Mouse (Mus musculus) megakaryocyte progenitor cell, adult 5-6 weeks (primary cell): ENCODE measurements around the gene Nudt7. TPM values are rescaled to one million over a fixed set of nuclear protein-coding genes. Genes with fewer than 3 reads are reported as not detected.
A peak's percentile ranks its signal among the peaks of the same experiment; 100 is the strongest.

ENCODE experiments used
- ATAC-seq: replicated peaks from 2 replicates; pipeline ENCODE4 v1.8.0; 2016; ENCODE audit warnings: mild to moderate bottlenecking, moderate TSS enrichment, inconsistent platforms; ENCODE audit not compliant: poor library complexity
- total RNA-seq, 2 experiments: library from RNA; stranded (forward) in 1 of 2; stranded (reverse) in 1 of 2; fragments of 157-497, 149-512 nt in 1 of 2; fragments of 200-1000 nt in 1 of 2; gene quantifications; 2 replicates each; pipeline versions ENCODE4 v1.2.3 to v1.2.4; 2015 to 2017

Gene Nudt7
- total RNA-seq, 2 experiments from 2014 or later, result 11.7 to 27.2 TPM

DNA sequence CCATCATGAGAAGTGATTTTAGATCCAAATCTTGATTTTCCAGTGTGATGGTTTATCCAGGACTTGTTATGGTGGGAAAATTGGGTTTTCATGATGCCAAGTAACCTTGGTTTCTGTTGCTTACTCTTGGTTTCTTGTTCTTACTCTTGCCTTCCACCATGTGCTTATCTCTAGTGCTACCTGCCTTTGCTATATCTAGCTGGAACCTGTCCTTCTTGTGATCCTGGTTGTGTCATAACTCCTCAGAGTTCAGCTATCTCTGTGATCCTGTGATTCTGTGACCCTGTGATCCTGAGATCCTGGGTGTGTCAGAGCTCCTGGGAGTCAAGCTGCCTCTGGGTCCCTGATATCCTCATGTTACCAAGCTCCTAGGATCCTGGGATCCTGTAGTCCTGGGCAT is 8.8 kb downstream of the Nudt7 start:
- no peak for ATAC-seq

DNA sequence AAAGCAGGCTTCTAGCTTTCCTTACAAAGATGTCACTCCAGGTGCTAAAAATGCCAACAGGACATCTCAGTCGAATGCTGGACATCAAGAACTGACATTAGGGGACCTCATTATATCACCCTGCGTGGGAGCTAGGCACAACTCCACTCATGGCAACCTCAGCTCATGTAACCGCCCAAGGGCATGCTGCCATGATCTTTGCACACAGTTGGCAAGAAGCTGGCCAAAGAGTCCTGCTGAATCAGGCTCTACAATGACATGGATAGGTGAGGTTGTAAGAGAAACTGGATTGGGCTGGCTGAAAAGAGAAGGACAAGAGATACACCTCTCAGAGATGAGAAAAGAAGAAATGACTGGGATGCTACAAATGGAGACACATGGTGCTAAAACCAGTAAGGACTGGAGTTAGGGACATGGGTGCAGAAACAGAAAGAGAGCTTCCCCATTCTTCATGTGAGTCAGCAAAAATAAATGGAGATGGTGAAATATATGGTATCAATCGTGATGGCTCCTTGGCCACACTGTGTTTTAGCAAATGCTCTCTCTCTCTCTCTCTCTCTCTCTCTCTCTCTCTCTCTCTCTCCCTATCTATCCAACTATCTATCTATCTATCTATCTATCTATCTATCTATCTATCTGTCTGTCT is 10.4 kb downstream of the Nudt7 start:
- ATAC-seq, result peak; percentile 95

DNA sequence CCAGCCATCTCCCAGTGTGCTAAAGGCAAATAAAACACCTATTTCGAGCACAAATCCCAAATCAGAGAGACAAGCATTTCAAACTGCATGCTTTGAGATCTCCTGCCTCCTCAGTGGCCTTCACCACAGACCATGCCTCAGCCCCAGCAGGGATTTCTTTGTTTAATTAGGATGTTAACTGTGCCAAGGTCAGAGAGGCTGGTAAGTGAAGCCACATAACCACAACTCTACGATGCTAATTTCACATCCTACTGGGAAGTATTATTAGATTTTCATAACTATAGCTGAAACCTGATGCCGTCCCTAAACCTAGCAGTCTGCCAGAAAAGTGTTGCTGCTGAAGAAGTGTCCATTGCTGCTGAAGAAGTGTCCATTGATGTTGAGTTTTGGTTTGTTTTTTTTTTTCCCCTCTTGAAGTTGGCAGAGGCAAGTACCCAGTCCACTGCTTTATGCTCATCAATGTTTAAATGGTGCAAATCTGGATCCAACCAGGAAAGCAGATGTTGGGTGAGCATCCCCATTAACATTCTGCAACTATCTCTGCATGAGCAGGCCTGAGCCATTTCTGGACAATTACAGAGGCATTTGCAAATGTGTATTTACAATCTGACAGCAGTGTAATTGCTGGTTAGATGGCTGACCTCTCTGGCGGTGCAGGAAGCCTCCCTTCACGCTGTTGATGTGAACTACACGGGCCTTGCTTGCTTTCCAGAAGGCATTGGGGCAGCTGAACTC is 20.1 kb downstream of the Nudt7 start:
- ATAC-seq, result no peak

DNA sequence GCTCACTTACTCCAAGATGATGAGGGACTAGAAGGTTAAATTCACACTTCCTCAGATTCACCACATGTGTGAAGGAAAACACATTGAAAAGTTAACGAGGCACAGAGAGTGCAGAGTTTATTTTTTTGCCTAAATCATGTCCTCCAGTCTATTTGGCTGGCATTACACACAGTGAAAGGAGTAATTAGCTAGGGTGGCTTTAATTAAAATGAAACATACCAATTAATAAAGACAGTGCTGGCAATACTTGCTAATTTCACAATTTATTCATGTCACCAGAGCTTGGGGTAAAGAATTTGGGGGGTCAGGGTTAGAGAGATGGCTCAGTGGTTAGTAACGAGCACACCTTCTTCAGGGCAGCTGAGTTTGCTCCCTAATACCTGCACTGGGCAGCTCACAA is 25.2 kb downstream of the Nudt7 start:
- ATAC-seq, result no peak

DNA sequence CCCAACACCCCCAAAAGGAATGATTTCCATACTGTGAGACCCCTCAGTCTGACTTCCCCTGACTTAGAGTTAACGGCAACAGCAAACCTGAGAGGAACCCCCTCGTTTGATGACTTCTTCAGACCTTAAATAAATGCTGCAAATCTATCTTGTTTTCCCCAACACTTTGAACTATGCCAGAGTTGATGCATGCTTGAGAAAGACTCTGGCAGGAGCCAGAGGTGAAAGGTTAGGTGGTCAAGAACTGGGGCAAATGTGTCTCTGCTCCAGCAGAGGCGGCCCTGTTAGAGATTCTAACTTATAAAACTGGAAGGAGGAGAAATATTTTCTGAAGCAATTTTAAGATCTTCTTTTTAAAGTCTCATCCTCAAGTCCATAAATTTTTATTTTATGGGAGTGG is 26.3 kb downstream of the Nudt7 start:
- ATAC-seq, result no peak

DNA sequence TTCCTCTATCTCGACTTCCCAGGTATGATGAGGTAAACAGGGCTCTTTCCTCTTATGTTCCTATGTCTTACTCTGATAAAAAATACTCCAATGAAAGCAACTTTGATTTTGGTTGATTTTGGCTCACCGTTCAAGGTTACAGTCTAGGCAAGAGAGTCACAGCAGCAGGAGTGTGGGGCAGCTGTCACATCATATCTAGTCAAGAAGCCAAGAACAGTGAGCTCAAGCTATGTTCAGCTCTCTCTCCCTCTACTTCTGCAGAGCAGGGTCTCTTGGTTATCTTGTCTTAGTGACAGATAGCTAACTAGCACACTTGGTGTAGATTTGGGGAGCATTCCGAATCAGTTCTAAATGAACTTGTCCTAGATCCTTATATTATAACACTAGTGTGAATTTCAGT is 30.5 kb downstream of the Nudt7 start:
- ATAC-seq, result no peak

GRCm38 (mm10) chr8:114164444-114165096 is 31.2 kb downstream of the Nudt7 start:
- peak; percentile 89 for ATAC-seq

- no peak for ATAC-seq
Measured at GRCm38 (mm10) chr8:114165741-114166140, 32.4 kb downstream of the Nudt7 start.

DNA sequence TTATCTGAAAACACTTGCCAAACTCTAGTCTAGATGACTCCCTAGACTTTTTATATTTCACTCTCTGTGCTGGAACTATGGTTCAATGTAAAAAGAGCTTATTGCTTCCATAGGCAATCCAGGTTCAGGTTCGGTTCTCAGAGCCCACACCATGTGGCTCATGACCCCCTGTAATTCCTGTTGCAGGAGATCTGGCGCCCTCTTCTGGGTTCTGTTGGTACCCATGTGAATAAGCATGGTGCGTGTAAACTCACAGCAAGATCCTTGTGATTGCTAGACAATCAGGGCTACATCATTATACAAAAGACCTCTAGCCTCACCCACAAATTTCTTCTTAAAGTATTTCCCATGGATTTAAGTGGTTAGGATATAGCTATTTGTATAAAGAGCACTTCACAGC is 43.4 kb downstream of the Nudt7 start:
- ATAC-seq, result peak; percentile 72

DNA sequence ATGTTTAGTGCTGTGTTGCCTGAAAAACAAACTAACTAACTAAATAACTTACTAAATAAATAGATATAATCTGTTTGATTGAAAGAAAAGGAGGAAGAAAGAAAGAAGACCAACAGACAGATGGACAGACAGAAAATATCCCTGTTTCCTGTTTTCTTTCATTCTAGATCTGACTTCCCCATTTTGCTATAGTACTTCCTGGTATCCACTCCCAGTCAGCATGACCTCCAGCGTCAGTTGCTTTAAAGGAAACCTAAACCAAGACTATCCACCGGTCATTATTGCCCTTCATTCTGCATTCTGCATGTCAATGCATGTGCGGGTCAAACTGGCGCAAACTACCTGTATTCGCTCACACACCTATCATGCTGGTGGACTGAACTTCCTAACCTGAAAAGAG is 60.0 kb downstream of the Nudt7 start:
- ATAC-seq, result peak; percentile 96

GRCm38 (mm10) chr8:114198990-114199389 is 65.6 kb downstream of the Nudt7 start:
- ATAC-seq, result no peak

Other genes starting within 250 kb of the Nudt7 start
- gene Vat1l, start 72.1 kb downstream of the Nudt7 start, total RNA-seq (2015), result not detected in 2 replicates
- gene Vat1l, start 72.1 kb downstream of the Nudt7 start, total RNA-seq (2017), result not detected in 2 replicates